ENCODE assay signal across 10 mouse cellular contexts in the genomic region with DNA sequence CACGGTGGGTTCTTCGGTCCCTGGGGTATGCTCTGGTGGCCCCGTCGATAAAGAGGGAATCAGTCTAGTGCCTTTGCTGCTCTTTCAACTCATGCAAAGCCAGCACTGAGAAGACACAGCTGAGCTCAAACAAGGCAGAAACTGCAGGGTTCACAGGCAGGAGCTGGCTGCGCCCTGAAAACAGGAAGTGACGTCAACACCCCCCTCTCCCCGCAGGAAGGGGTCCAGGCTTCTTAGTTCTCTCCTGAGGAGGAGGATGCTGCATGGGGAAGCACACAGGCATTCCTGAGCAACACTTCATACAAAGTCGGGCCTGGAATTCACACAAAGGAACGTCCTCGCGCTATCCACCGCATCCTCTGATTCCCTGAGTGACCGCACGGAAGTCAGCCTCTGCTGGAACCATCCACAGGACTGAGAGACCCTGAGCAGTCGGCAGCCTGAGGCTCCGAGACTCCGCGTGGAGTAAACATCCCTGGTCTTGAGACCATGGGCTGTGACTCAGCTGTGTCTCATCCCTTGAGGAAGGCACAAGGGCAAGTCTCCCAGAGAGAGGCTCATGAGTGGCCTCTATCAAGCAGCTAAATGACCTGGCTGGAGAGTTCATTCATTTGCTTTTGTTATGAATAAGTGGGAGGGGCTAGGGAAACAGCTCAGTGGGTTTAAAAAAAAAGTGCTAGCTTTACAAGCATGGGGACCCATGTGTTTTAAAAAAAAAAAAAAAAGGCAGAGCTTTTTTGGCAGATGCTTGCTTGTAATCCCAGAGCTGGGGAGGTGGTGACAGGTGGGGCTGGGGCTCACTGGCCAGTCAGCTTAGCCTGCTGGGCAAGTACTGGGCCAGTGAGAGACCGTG.
DNase-seq lines count a peak whose midpoint lies in the region; ATAC-seq lines count a peak whose summit lies in the region.
"Had no signal": no experiment of that assay in that cellular context is flagged by ENCODE, and none has a peak within 500 bp of the region (broad histone marks: within the 10 kb centered on the region; RNA-seq: fewer than 3 reads in every experiment).

No protein-coding gene starts in this region.

- intact Hi-C loops in gastrocnemius, postnatal 14 days (cut with DNase I; ENCODE audit: low total_unique reads), result no loop called here

- peak; percentile 20 for DNase-seq in gastrocnemius, postnatal 25 days
- no peak for DNase-seq in gastrocnemius, postnatal 14 days
- DNase-seq in B cell, adult 2 months, result peak; percentile 68 to 70
- DNase-seq in forelimb bud, embryonic 11.5 days (ENCODE audit: low read depth, low spot score), result peak; percentile 4
- no peak for DNase-seq in left cerebral cortex, adult 11 months (ENCODE audit: low spot score)
- no peak for DNase-seq in c-Kit-positive CD71-positive TER-119-positive erythroid progenitor cells, embryonic 14.5 days (ENCODE audit: low spot score)
- DNase-seq in gastrocnemius, postnatal 10 days, result no peak
- DNase-seq: cerebellum, postnatal 36 days had no signal

- 0 out of 2 replicates have a peak, but pooled peaks have one; percentile 32 for ATAC-seq in monocyte, adult 5-6 weeks (replicated peaks; ENCODE audit: insufficient number of reproducible peaks, low FRiP score, low TSS enrichment, poor library complexity, severe bottlenecking)
- ATAC-seq: midbrain, embryonic 16.5 days had no signal

Comparison
In these comparisons a context has a peak if more than half of its experiments do, and no peak if none do; other contexts are left out.
1. DNase-seq: peak in gastrocnemius, postnatal 25 days (single experiment), B cell, adult 2 months (2 of 2) and forelimb bud, embryonic 11.5 days (single experiment); none in gastrocnemius, postnatal 14 days (single experiment), left cerebral cortex, adult 11 months (single experiment), c-Kit-positive CD71-positive TER-119-positive erythroid progenitor cells, embryonic 14.5 days (single experiment) and gastrocnemius, postnatal 10 days (single experiment).